Mouse (Mus musculus) neural tube, embryonic 13.5 days (tissue): ENCODE results near the gene Lrrc2. TPM values are rescaled to one million over a fixed set of nuclear protein-coding genes. Genes with fewer than 3 reads are reported as not detected.
A peak's percentile ranks its signal among the peaks of the same experiment; 100 is the strongest.

Experiments used
- ATAC-seq: fragments of 200-750 bp; cut with Nextera tagmentation; 2 replicates; pipeline ENCODE4 v1.8.0; 2017; ENCODE audit warnings: low read depth, mild to moderate bottlenecking, moderate TSS enrichment, moderate library complexity
- H3K27ac ChIP-seq: fragments of 300-500 bp; sonication (generic); replicated peaks from 2 replicates; pipeline ENCODE4 v1.5.1; 2015; ENCODE audit warnings: moderate library complexity, mild to moderate bottlenecking, inconsistent platforms
- H3K27me3 ChIP-seq: fragments of 300-500 bp; sonication (generic); 2 replicates; pipeline ENCODE4 v1.6.1; 2015; ENCODE audit warnings: mild to moderate bottlenecking, inconsistent platforms
- H3K36me3 ChIP-seq: fragments of 300-500 bp; sonication (generic); 2 replicates; pipeline ENCODE4 v1.6.1; 2015; ENCODE audit warnings: mild to moderate bottlenecking, inconsistent platforms
- H3K4me1 ChIP-seq: fragments of 300-500 bp; sonication (generic); replicated peaks from 2 replicates; pipeline ENCODE4 v1.6.1; 2015; ENCODE audit warnings: inconsistent platforms
- H3K4me2 ChIP-seq: fragments of 300-500 bp; sonication (generic); 2 replicates; pipeline ENCODE4 v1.6.1; 2015; ENCODE audit warnings: inconsistent platforms, mild to moderate bottlenecking, moderate library complexity
- H3K4me3 ChIP-seq: fragments of 300-500 bp; sonication (generic); 2 replicates; pipeline ENCODE4 v1.5.1; 2015; ENCODE audit warnings: mild to moderate bottlenecking, inconsistent platforms
- H3K9ac ChIP-seq: fragments of 300-500 bp; sonication (generic); 2 replicates; pipeline ENCODE4 v1.6.1; 2015; ENCODE audit warnings: moderate library complexity, mild to moderate bottlenecking, inconsistent platforms
- H3K9me3 ChIP-seq: fragments of 300-500 bp; sonication (generic); 2 replicates; pipeline ENCODE4 v1.6.1; 2016; ENCODE audit warnings: inconsistent platforms
- WGBS: fragments of 180-500 bp; shearing (Covaris S2); methylation state at CpG from one replicate; pipeline ENCODE4 v1.1.7; 2015; 5-methylcytosine and 5-hydroxymethylcytosine counted together
- polyA plus RNA-seq: library from polyadenylated mRNA; unstranded; fragments of >200 nt; fragmentation: Nextera tagmentation; extraction: Ambion mirVana; gene quantifications from 2 replicates; pipeline ENCODE4 v1.2.1, GENCODE M21; 2015

Gene Lrrc2
- polyA plus RNA-seq, 1 experiment from 2014 or later, result 1.1 TPM

GRCm38 (mm10) chr9:110931573-110931972 is 19.8 kb upstream of the Lrrc2 start:
- ATAC-seq, result peak; percentile 54; the same call in 1 of the 2 replicates
- H3K27me3 ChIP-seq, result no peaks in the 10 kb centered on the region
- no peaks in the 10 kb centered on the region for H3K36me3 ChIP-seq
- H3K4me1 ChIP-seq, result peaks cover 23% of the 10 kb centered on the region
- H3K9me3 ChIP-seq, result no peaks in the 10 kb centered on the region
- no peak overlapping the region for H3K4me2 ChIP-seq
- 35% methylated on average over 6 of the region's 6 CpGs for WGBS
- H3K27ac ChIP-seq, result peak overlapping the region; percentile 33; the same call in 1 of the 2 replicates
- H3K9ac ChIP-seq, result no peak overlapping the region
- H3K4me3 ChIP-seq, result no peak overlapping the region

- Histone ChIP-seq H3K4me1 (peaks cover 23% of the 10 kb centered on the region), H3K9ac (no peak overlapping the region), H3K36me3 (no peaks in the 10 kb centered on the region), H3K9me3 (no peaks in the 10 kb centered on the region), H3K27me3 (no peaks in the 10 kb centered on the region), H3K4me3 (no peak overlapping the region), H3K4me2 (no peak overlapping the region), H3K27ac (peak overlapping the region; percentile 75)
- 55% methylated on average over 12 of the region's 12 CpGs for WGBS
- peak; percentile 71 for ATAC-seq
Observed at GRCm38 (mm10) chr9:110933850-110934437, 17.4 kb upstream of the Lrrc2 start.

- H3K9ac ChIP-seq, result no peak overlapping the region
- 80% methylated on average over 7 of the region's 7 CpGs for WGBS
- H3K4me3 ChIP-seq, result no peak overlapping the region
- H3K27me3 ChIP-seq, result no peaks in the 10 kb centered on the region
- no peaks in the 10 kb centered on the region for H3K9me3 ChIP-seq
- no peak for ATAC-seq
- H3K4me1 ChIP-seq, result peaks cover 23% of the 10 kb centered on the region
- no peaks in the 10 kb centered on the region for H3K36me3 ChIP-seq
- no peak overlapping the region for H3K27ac ChIP-seq
- H3K4me2 ChIP-seq, result no peak overlapping the region
Observed at GRCm38 (mm10) chr9:110935941-110936340, 15.4 kb upstream of the Lrrc2 start.

- Histone ChIP-seq H3K4me1 (peaks cover 12% of the 10 kb centered on the region), H3K4me3 (no peak overlapping the region), H3K9ac (no peak overlapping the region), H3K27me3 (no peaks in the 10 kb centered on the region), H3K9me3 (no peaks in the 10 kb centered on the region), H3K36me3 (no peaks in the 10 kb centered on the region), H3K27ac (no peak overlapping the region), H3K4me2 (no peak overlapping the region)
- ATAC-seq, result no peak
- WGBS, result 73% methylated on average over 12 of the region's 12 CpGs
Observed at GRCm38 (mm10) chr9:110937506-110938490, 13.5 kb upstream of the Lrrc2 start.

- ATAC-seq, result peak; percentile 40; the same call in 1 of the 2 replicates
- 33% methylated on average over 13 of the region's 13 CpGs for WGBS
- Histone ChIP-seq H3K4me1 (peaks cover 30% of the 10 kb centered on the region), H3K9ac (no peak overlapping the region), H3K27ac (no peak overlapping the region), H3K9me3 (no peaks in the 10 kb centered on the region), H3K36me3 (no peaks in the 10 kb centered on the region), H3K4me2 (no peak overlapping the region), H3K27me3 (peaks cover 40% of the 10 kb centered on the region), H3K4me3 (no peak overlapping the region)
Observed at GRCm38 (mm10) chr9:110944265-110944664, 7.1 kb upstream of the Lrrc2 start.

- Histone ChIP-seq H3K9ac (no peak overlapping the region), H3K4me2 (peak overlapping the region; percentile 26), H3K27ac (no peak overlapping the region), H3K27me3 (peaks cover 40% of the 10 kb centered on the region), H3K4me3 (no peak overlapping the region), H3K4me1 (peaks cover 30% of the 10 kb centered on the region), H3K36me3 (no peaks in the 10 kb centered on the region), H3K9me3 (no peaks in the 10 kb centered on the region)
- peak; percentile 26; the same call in 1 of the 2 replicates for ATAC-seq
- 8% methylated on average over 18 of the region's 18 CpGs for WGBS
Observed at GRCm38 (mm10) chr9:110945343-110945742, 6.0 kb upstream of the Lrrc2 start.

- no peak within 1 kb of the TSS for H3K27ac ChIP-seq
- peaks cover 41% of the 10 kb centered on the region for H3K27me3 ChIP-seq
- no peaks in the 10 kb centered on the region for H3K9me3 ChIP-seq
- no peak within 1 kb of the TSS for H3K9ac ChIP-seq
- no peak for ATAC-seq
- peak within 1 kb of the TSS; percentile 26 for H3K4me2 ChIP-seq
- WGBS, result 10% methylated on average over 11 of the region's 11 CpGs
- H3K4me1 ChIP-seq, result peaks cover 30% of the 10 kb centered on the region
- no peaks in the 10 kb centered on the region for H3K36me3 ChIP-seq
- no peak within 1 kb of the TSS for H3K4me3 ChIP-seq
Observed at GRCm38 (mm10) chr9:110945926-110946325, 5.4 kb upstream of the Lrrc2 start, which contains the start of gene Tdgf1. Tdgf1 (minus strand) TSS chr9:110946158.

GRCm38 (mm10) chr9:110946548-110947044 is 4.7 kb upstream of the Lrrc2 start:
- H3K4me3 ChIP-seq, result no peak overlapping the region
- H3K9ac ChIP-seq, result no peak overlapping the region
- no peak for ATAC-seq
- H3K4me1 ChIP-seq, result peaks cover 30% of the 10 kb centered on the region
- 0 out of 2 replicates have a peak overlapping the region, but pooled peaks have one; percentile 7 for H3K4me2 ChIP-seq
- H3K27ac ChIP-seq, result no peak overlapping the region
- 8% methylated on average over 20 of the region's 20 CpGs for WGBS
- no peaks in the 10 kb centered on the region for H3K9me3 ChIP-seq
- H3K27me3 ChIP-seq, result peaks cover 48% of the 10 kb centered on the region
- no peaks in the 10 kb centered on the region for H3K36me3 ChIP-seq

- no peaks in the 10 kb centered on the region for H3K9me3 ChIP-seq
- peaks cover 30% of the 10 kb centered on the region for H3K4me1 ChIP-seq
- WGBS, result 6% methylated on average over 6 of the region's 6 CpGs
- 0 out of 2 replicates have a peak overlapping the region, but pooled peaks have one; percentile 7 for H3K4me2 ChIP-seq
- H3K4me3 ChIP-seq, result no peak overlapping the region
- H3K27ac ChIP-seq, result no peak overlapping the region
- H3K9ac ChIP-seq, result no peak overlapping the region
- no peak for ATAC-seq
- H3K36me3 ChIP-seq, result no peaks in the 10 kb centered on the region
- H3K27me3 ChIP-seq, result peaks cover 54% of the 10 kb centered on the region
Observed at GRCm38 (mm10) chr9:110947261-110947661, 4.1 kb upstream of the Lrrc2 start.

- H3K4me2 ChIP-seq, result no peak overlapping the region
- no peaks in the 10 kb centered on the region for H3K36me3 ChIP-seq
- 30% methylated on average over 6 of the region's 6 CpGs for WGBS
- peaks cover 30% of the 10 kb centered on the region for H3K4me1 ChIP-seq
- H3K27ac ChIP-seq, result no peak overlapping the region
- no peak overlapping the region for H3K9ac ChIP-seq
- ATAC-seq, result no peak
- H3K9me3 ChIP-seq, result no peaks in the 10 kb centered on the region
- H3K4me3 ChIP-seq, result no peak overlapping the region
- peaks cover 60% of the 10 kb centered on the region for H3K27me3 ChIP-seq
Observed at GRCm38 (mm10) chr9:110947900-110948299, 3.4 kb upstream of the Lrrc2 start.

GRCm38 (mm10) chr9:110948813-110949310 is 2.5 kb upstream of the Lrrc2 start:
- WGBS, result 58% methylated on average over 8 of the region's 8 CpGs
- Histone ChIP-seq H3K9ac (no peak overlapping the region), H3K27ac (no peak overlapping the region), H3K27me3 (peaks cover 61% of the 10 kb centered on the region), H3K4me3 (no peak overlapping the region), H3K4me2 (no peak overlapping the region), H3K4me1 (peaks cover 32% of the 10 kb centered on the region), H3K36me3 (no peaks in the 10 kb centered on the region), H3K9me3 (no peaks in the 10 kb centered on the region)
- no peak for ATAC-seq

GRCm38 (mm10) chr9:110950109-110950508 is 1.2 kb upstream of the Lrrc2 start:
- H3K27me3 ChIP-seq, result peaks cover 59% of the 10 kb centered on the region
- no peak overlapping the region for H3K4me2 ChIP-seq
- no peak overlapping the region for H3K9ac ChIP-seq
- peaks cover 31% of the 10 kb centered on the region for H3K4me1 ChIP-seq
- H3K9me3 ChIP-seq, result no peaks in the 10 kb centered on the region
- H3K4me3 ChIP-seq, result no peak overlapping the region
- H3K36me3 ChIP-seq, result no peaks in the 10 kb centered on the region
- ATAC-seq, result no peak
- H3K27ac ChIP-seq, result no peak overlapping the region
- 95% methylated on average over 3 of the region's 3 CpGs for WGBS
